Mouse (Mus musculus) G1E (cell line): ENCODE measurements around the gene Fxr2.

ENCODE experiments used
- CTCF ChIP-seq: IDR thresholded peaks from 2 replicates; pipeline ENCODE4 v1.5.1; 2012; ENCODE audit warnings: low read depth, low read length, inconsistent platforms, mixed read lengths
- GATA1 ChIP-seq: IDR thresholded peaks from 2 replicates; pipeline ENCODE4 v1.6.1; 2012; ENCODE audit warnings: borderline replicate concordance, low read length, inconsistent platforms, mixed read lengths
- POLR2AphosphoS5 ChIP-seq: IDR thresholded peaks from 2 replicates; pipeline ENCODE4 v1.6.1; 2012; ENCODE audit warnings: low read depth, low read length, inconsistent platforms; ENCODE audit not compliant: insufficient replicate concordance

DNA sequence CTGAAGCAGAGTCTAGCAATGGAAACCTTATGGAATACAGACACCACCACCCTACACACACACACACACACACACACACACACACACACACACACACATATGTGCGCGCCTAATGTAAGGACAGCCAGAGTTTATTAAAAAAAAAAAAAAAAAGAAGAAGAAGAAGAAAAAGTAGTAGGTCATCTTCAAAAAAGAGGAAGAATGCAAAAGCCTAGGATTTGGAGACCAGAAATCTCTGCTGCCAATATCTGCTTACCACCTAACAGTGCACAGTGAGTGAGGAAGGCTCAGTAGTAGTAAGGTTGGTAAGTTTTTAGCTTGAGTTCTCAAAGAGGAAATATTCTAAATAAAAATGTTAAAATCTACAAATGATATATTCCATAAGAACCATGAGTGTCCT lies 46.4 kb downstream of the Fxr2 start:
- TF ChIP-seq POLR2AphosphoS5 (no peak), CTCF (no peak), GATA1 (no peak)
